Mouse (Mus musculus): ENCODE results near the gene Gm44596. TPM values are rescaled to one million over a fixed set of nuclear protein-coding genes. Genes with fewer than 3 reads are reported as not detected.

Gene Gm44596
- total RNA-seq, 2 experiments from 2014 or later = not detected

DNA sequence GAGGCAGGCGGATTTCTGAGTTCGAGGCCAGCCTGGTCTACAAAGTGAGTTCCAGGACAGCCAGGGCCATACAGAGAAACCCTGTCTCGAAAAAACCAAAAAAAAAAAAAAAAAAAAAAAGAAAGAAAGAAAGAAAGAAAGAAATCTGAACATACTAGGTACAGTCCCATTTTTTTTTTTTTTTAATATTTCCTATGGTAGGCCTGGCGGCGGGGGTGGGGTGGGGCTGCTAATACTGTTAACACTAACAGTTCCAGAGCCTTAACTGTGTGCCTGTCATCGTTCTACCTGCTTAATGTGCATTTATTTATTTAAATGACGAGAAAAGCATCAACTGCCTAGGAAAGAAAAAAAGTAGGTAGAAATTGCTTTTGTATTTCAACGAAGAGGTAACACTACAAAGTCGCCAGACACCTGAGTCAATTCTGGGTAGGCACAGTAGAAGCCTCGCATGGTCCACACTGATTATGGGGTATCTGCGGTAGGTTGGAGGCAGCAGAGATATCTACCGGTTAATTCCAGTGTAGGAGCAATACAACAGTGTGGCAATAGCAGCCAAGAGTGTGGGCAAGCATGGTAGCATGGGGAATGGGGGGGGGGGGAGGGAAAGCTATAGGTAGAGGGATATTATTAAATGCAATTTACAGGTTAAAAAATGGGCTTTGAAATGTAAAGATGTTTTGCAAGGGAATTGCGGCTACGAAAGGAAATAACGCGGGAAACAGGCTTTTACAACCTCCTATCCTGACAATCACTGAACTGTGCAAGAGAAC lies 48.4 kb downstream of the Gm44596 start:
- intact Hi-C loops (cut with DNase I; ENCODE audit: low total_unique reads) = no loop called here
- no peak for DNase-seq

DNA sequence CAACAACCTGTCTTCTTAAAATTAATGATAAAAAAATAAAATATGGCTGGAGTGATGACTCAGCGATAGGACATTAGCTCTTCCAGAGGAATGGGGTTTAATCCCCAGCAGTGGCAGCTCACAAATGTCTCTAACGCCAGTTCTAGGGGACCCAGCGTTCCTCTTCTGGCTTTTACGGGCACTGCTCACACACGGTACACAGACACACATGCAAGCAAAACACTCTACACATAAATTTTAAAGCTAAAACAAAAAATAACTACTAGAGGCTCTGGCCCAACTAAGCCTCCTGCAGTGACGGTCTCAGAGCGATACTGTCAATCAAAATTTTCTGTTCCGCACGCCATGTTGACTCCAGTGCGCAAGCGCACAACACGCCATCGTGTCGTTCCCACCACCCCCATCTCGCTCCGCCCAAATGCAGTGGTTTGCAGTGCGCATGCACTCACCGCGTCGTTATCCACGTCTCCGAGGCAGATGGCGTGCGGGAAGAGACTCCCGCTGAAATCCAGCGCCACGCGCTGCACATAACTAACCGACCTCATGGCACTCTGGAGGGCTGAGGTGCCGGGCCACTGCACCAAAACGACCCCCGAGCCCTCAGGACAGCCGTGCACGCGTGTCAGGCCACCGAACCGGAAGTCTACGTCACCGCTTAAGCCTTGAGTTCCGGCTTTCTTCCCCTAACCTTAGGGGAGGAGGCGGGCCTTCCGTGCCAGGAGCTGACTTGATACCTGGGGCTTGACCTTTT lies 49.1 kb downstream of the Gm44596 start, which contains the start of gene Itfg2:
Gene Itfg2 (minus strand): TSS at position 663 of the 751 bp plus-strand sequence.
- intact Hi-C loops (cut with DNase I; ENCODE audit: low total_unique reads) = no loop called here
- DNase-seq = peak; percentile 95

DNA sequence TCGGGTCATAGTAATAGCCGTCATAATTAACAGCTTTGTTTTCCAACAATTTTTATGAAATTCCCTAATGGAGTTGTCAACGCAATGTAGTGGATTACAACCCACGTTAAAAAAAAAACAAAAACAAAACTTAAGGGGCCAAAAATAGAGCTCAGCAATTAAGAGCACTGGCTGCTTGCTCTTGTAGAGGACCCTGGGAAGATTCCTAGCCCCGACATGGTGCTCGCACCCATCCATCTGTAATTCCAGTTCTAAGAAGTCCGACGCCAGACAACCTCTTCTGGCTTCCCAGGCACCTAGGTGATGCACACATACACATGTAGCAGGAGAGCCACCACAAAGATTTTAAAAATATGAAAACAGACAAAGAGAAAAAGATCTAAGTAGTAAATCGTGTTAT lies 49.7 kb downstream of the Gm44596 start:
- no peak for DNase-seq
- intact Hi-C loops (cut with DNase I; ENCODE audit: low total_unique reads) = no loop called here

DNA sequence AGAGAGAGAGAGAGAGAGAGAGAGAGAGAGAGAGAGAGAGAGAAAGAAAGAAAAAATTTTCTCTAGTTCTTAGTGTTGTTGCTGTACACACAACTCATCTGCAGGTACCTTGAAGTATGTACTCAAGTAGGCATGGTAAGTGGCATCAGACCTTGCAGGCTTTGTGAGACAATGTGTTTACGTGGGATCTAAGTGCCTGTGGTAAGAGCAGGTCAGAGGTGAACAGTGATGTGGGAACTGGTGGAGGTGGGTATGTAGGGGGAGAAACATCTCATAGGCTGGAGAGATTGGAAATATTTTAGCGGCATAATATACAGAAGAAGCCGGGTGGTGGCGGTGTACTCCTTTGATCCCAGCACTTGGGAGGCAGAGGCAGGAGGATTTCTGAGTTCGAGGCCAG lies 52.3 kb downstream of the Gm44596 start:
- intact Hi-C loops (cut with DNase I; ENCODE audit: low total_unique reads) = no loop called here
- no peak for DNase-seq

DNA sequence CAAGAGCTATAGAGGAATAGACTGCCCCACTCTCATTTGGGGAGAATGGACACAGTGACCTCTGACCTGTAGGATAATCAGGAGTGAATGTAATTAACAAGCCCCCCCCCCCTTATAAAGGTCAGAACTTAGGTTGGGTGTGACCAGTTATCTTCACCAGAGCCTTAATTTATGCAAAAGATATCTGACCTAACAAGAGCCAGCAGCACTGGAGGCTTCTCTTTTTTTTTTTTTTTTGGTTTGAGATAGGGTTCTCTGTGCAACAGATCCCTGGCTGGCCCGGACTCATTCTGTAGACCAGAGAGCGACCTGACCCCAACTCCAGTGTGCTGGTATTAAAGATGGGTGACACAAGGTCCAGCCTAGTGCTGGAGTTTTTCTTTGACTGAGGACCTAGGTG lies 54.0 kb downstream of the Gm44596 start:
- no peak for DNase-seq
- intact Hi-C loops (cut with DNase I; ENCODE audit: low total_unique reads) = no loop called here

DNA sequence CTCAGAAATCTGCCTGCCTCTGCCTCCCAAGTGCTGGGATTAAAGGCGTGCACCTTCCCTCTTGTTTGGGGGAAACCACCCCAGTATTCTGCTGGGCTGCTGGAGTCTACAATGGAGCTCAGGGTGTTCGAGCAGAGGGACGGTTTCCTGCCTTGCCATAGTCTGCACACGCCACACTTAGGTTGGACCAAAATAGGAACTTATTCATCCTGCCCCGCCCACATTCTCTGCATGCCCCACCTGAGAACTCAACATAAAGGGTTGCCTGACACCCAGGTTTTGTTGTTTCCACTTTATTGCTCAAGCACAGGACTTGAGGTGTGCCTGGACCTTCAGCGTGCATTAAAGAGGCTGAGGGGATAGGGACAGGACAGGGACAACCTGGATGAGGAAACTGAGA lies 54.5 kb downstream of the Gm44596 start:
- DNase-seq = no peak
- intact Hi-C loops (cut with DNase I; ENCODE audit: low total_unique reads) = no loop called here

DNA sequence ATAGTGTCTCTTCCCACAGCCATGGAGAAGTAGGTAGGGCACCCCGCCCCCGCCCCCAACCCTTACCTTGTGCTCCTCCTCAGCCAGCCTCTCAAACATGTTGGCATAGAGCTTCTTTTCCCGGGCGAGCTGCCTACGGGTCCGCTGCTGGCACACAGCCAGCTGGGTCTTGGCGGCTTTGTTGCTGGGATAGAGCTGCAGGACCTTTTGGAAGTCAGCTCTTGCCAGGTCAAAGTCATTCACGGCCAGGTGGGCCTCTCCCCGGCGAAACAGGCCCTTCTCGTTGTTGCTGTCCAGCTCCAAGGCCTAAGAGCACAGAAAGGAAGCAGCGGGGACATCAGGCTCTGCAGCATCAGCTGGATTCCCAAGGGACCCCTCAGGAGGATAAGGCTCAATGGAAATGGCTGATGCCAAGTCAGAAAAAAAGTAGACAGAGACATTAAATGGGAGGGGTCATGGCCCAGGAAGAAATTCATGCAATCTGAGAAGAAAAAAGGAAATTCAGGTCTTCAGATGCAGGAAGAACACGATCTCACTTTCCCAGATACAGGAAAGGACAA lies 57.1 kb downstream of the Gm44596 start:
- intact Hi-C loops (cut with DNase I; ENCODE audit: low total_unique reads) = no loop called here
- DNase-seq = no peak

DNA sequence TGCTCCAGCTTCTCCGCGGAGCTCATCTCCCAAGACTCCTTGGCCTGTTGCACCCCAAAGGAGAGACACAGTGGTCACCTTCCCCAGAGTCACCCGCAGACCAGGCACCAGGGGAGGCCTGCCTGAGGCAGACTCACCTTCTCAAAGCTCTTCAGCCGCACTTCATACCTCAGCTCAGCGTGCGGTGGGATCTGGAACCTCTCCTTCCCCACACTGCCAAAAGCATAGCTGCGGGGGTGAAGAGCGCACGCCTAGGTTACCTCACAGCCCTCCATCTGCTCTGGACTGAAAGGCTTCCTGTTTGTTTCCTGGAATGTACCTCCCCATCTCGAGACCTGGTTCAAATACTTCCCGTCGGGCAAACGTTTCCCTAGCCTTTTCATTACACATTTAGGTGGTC lies 58.3 kb downstream of the Gm44596 start:
- intact Hi-C loops (cut with DNase I; ENCODE audit: low total_unique reads) = no loop called here

DNA sequence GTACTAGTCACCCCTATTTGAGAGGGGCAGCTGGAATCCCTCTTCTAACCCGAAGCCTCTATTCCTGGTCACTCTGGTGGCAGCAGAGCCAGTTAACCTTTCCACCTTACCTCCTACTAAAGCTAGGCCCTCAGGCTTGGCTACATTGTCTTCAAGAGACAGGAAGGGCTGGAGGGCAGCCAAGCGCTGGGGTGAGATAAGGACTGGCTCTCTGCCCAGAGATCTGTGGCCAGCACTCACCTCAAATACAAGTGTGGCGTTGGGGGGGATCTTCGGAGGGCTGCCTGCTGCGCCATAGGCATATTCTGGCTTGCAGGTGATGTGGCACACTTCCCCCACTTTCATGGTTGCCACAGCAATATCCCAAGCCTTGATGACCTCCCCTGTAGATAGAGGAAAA lies 60.2 kb downstream of the Gm44596 start:
- intact Hi-C loops (cut with DNase I; ENCODE audit: low total_unique reads) = no loop called here
- DNase-seq = peak; percentile 55

More for the DNA sequence above, 58.3 kb downstream of the Gm44596 start:
- no peak for DNase-seq

DNA sequence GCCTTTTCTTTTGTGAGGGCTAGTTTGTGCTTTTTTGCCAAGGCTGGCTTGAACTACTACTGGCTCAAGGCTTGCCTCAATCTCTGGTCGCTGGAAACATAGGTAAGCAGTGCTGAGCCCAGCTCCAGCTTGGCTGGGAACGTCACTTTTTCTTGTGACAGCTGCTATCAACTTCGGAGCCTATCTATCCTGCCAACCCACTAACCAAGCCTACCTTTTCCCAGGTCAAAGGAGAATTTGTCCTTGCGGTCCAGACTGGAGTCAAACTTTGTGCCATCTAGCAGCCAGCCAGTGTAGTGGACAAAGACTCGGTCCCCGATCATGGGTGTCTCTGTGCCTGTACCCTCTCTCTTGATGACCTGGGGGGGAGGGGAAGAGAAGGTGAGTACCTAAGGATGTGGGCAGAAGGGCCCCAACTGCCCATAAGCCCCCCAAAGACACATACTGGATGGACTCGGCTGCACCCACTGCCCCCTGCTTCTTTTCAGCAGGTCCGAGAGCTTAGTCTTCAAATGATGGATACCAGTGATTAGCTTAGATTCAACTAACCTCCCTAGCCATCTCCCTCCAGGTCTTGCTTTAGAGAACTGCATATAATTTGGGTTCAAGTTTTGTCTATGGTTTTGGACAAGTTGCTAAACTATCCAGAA lies 61.2 kb downstream of the Gm44596 start:
- intact Hi-C loops (cut with DNase I; ENCODE audit: low total_unique reads) = no loop called here

DNA sequence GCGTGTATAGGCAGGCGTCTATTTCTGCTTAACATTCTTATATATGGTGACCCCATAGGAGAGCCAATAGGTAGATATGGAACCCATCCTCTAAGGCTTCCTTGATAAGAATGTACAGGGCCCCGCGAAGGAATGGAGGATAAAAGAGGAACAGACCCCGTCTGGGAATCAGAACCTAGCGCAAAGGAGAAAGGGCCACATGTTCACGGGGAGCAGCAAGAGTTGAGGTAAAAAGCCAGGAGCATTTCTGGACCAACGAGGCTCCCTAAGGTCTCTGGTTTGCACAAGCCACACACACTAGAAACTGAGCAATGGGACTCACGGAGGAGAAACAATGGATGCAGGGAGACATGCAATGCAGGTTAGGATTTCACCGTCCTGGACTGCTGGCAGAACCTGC lies 62.0 kb downstream of the Gm44596 start:
- intact Hi-C loops (cut with DNase I; ENCODE audit: low total_unique reads) = no loop called here
- no peak for DNase-seq

More for the DNA sequence above, 61.2 kb downstream of the Gm44596 start:
- no peak for DNase-seq

DNA sequence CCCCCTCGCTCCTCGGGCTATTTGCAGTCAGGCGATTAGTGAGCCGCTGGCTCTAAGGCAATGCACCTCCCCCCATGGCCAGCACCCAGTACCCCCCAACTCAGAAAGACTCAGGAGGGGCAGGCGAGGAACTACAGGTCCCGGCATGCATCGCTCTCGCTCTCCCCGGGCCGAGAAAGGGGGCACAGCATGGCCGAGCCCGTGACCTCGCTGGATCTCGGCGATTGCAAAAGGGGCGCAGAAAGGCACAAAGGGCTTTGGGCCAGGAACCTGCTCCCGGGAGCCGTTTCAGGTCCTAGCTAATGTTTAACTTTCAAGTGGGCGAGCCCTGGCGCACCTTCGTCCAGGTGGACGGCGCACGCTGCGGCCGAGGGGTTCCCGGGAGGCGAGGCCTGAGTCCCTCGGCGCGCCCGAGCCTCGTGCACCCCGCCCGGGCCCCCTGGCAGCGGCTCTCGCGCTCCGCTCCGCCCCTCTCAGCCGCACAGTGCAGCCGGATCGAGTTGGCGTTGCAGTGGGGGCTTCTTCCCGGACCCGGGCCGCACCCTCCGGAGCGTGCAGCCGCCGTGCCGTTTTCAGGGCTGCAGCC lies 62.5 kb downstream of the Gm44596 start:
- intact Hi-C loops (cut with DNase I; ENCODE audit: low total_unique reads) = no loop called here
- peak; percentile 65 for DNase-seq

DNA sequence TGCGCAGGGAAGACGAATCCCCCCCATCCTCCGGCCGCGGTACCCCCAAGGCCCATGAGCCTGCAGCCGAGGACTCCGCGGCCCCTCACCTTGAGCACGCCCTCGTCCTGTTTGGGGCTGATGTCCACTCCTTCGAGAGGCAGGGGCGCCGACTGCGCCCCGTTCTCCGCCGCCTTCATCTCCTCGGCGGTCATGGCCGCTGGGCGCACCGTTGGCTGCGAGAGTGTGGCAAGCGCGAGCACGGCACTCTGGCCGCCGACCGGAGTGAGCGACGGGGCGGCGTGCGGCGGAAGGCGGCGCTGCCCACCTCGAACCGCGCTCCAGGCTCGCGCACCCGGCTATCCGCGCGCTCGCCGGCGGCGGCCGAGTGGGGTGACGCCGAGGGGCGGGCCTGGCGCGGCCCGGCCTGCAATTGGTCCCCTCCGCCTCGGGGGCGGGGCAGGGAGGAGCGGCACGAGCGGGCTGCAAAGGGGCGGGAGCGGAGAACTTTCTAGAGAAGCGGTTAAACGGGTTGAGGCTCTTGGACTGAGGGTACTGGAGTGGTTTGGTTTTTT lies 63.1 kb downstream of the Gm44596 start, which contains the start of gene Fkbp4:
Gene Fkbp4 (minus strand): TSS at position 361 of the 554 bp plus-strand sequence.
- intact Hi-C loops (cut with DNase I; ENCODE audit: low total_unique reads) = no loop called here
- DNase-seq = peak; percentile 94

DNA sequence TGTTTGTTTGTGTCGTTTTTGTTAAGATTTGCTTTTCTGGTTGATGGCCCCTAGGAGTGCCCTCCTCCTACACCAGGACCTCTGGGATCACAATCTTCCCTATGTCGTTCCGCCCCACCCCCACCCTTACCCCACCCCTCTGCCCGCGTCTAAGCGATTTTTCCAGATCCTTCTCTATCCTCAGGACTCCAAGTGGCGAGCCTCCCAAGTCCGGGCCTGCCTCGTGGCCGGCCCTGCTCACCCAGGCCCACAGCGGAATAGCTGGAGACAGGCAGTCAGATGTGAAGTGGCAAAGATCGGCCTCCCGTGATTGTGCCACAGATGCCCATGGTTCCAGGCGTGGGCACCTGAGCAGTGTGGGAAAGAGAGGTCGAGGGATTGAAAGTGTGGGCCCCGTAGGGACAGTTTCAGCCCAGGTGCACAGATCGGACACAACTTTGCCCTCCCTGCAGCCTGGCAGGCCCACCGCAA lies 63.6 kb downstream of the Gm44596 start:
- intact Hi-C loops (cut with DNase I; ENCODE audit: low total_unique reads) = no loop called here
- no peak for DNase-seq

DNA sequence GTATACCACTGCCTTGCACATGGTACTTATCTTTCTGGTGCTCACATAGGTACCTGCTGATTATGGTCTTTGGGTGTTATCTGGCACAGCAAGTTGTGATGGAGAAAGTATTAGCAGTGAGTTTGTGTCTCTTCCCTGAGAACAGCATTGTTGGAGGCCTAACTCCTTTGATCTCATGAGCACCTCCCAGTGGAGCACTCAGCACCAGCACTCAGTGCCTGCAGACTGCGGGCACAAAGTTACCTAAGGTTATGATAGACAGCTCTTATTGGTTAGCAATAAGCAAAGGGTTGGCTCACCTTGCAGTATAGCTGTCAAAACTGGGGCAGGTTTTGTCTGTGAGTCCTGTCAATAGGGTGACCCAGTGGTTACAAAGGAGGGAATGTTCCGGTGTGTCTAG lies 64.9 kb downstream of the Gm44596 start:
- intact Hi-C loops (cut with DNase I; ENCODE audit: low total_unique reads) = loop anchor here (5.0 kb wide), 1 partner anchor 42 kb away; no protein-coding TSS in a partner anchor
- no peak for DNase-seq

DNA sequence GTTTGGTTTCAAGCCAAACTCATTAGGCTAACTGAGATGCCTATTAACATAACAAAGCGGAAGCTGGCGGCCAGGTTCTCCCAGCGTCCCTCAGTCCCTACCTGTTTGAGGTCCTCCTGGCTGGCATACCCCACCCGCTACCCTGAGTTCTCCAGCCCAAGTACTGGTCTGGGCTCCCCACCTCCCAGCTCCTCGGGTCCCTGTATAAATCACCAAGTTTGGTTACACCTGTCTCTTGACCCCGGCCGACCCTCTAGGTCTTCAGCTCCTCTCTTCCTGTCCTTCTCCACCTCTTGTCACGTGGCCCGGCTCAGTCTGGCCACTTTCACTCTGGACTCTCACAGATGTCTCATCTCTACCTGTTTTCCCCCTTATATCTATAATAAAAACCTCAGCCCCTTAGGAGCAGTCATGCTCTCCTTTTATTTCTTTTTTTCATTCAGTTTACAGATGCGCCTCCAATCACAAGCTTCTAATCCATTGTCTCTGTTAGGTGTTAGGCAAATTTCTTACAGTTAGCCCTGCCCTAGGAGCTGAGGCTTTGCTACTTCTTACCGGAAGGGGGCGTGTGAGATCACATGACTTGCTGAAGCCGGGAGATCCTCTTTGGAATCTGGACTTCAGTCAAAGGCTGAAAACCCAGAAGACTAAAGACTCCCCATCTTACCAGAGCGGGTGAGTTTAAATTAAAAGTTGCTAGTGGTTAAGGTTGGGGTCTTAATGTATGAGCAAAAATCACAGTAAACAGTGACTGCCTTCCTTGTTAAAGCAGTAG lies 70.6 kb downstream of the Gm44596 start:
- DNase-seq = peak; percentile 50

DNA sequence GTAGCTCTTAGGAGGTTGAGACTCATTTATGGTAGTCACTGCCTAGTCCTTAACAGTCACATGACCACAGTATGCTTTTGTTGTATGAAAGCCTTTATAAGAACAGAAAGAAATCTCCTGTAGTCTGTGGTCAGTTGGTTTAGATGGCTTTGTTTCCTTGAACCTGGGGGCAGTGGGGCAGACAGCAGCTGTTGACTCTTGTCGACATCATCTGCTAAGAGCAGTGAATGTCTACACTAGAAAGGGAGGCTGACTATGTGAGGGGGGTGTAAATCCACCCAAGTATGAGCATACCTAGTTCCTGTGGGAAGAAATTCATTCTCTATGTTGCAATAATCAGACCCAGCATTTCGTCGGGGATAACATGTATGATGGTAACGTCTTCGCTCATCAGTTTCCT lies 71.8 kb downstream of the Gm44596 start:
- no peak for DNase-seq
- intact Hi-C loops (cut with DNase I; ENCODE audit: low total_unique reads) = no loop called here

More for the DNA sequence above, 70.6 kb downstream of the Gm44596 start:
- intact Hi-C loops (cut with DNase I; ENCODE audit: low total_unique reads) = no loop called here

DNA sequence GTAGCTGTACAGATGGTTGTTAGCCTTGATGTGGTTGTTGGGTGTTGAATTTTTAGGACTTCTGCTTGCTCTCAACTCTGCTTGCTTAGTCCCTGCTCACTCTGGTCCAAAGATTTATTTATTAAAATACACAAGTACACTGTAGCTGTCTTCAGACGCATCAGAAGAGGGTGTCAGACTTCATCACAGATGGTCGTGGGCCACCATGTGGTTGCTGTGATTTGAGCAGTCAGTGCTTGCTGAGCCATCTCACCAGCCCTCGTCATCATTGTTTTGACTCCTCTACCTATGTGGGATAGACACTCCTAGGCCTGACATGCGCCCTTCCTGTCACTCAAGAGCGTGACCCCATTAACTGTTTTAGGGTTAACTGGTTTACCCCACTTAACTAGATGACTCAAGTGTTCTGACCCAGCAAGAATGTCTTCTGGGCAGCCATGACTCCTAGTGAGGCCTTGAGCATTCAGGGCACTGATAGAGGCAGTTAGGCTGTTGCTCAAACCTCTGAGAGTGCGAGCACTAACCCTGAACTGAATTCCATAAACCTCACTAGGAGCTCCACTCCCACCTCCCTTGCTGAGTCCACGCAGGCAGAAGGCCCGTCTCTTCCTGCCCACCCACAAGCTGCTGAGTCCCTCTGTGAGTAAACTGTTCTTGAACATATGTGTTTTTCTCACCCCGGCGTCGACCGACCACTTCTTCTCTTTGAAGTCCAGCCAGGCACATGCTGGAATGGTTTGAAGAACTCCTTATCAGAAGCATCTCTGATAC lies 80.7 kb downstream of the Gm44596 start:
- DNase-seq = no peak
- intact Hi-C loops (cut with DNase I; ENCODE audit: low total_unique reads) = no loop called here

Data from gastrocnemius, postnatal 14 days (tissue).